Mouse (Mus musculus) cortical plate, adult 2 months (tissue): ENCODE results near the gene Amh.

Source experiments
- CTCF ChIP-seq: fragments of 200-500 bp; IDR thresholded peaks from 2 replicates; pipeline ENCODE4 v1.5.1; 2011; ENCODE audit warnings: mild to moderate bottlenecking, control low read depth, low read length; ENCODE audit not compliant: insufficient read depth; ENCODE audit errors: extremely low read depth
- POLR2A ChIP-seq: fragments of 200-500 bp; IDR thresholded peaks from 2 replicates; pipeline ENCODE4 v1.6.1; 2011; ENCODE audit warnings: mild to moderate bottlenecking, low read length, control low read depth; ENCODE audit not compliant: insufficient read depth; ENCODE audit errors: extremely low read depth

- TF ChIP-seq CTCF (no peak), POLR2A (no peak)
Observed at GRCm38 (mm10) chr10:80843931-80844547, 39.0 kb downstream of the Amh start, which contains the start of gene Lingo3.
